Mouse (Mus musculus) kidney, embryonic 15.5 days (tissue): ENCODE measurements around the gene Rfc5. TPM values are rescaled to one million over a fixed set of nuclear protein-coding genes. Genes with fewer than 3 reads are reported as not detected.

Experiments used
- ATAC-seq: fragments of 200-750 bp; cut with Nextera tagmentation; replicated peaks from 2 replicates; pipeline ENCODE4 v1.8.0; 2017; ENCODE audit warnings: moderate TSS enrichment; ENCODE audit not compliant: low FRiP score
- H3K27ac ChIP-seq: fragments of 300-500 bp; sonication (generic); 2 replicates; pipeline ENCODE4 v1.5.1; 2015; ENCODE audit warnings: mild to moderate bottlenecking, inconsistent platforms
- H3K27me3 ChIP-seq: fragments of 300-500 bp; sonication (generic); 2 replicates; pipeline ENCODE4 v1.6.1; 2015; ENCODE audit warnings: inconsistent platforms
- H3K36me3 ChIP-seq: fragments of 300-500 bp; sonication (generic); 2 replicates; pipeline ENCODE4 v1.6.1; 2015; ENCODE audit warnings: inconsistent platforms
- H3K4me1 ChIP-seq: fragments of 300-500 bp; sonication (generic); 2 replicates; pipeline ENCODE4 v1.6.1; 2015; ENCODE audit warnings: inconsistent platforms
- H3K4me2 ChIP-seq: fragments of 300-500 bp; sonication (generic); 2 replicates; pipeline ENCODE4 v1.6.1; 2015; ENCODE audit warnings: moderate library complexity, mild to moderate bottlenecking, inconsistent platforms
- H3K4me3 ChIP-seq: fragments of 300-500 bp; sonication (generic); replicated peaks from 2 replicates; pipeline ENCODE4 v1.5.1; 2015; ENCODE audit warnings: mild to moderate bottlenecking, inconsistent platforms
- H3K9ac ChIP-seq: fragments of 300-500 bp; sonication (generic); 2 replicates; pipeline ENCODE4 v1.6.1; 2015; ENCODE audit warnings: mild to moderate bottlenecking, inconsistent platforms
- H3K9me3 ChIP-seq: fragments of 300-500 bp; sonication (generic); replicated peaks from 2 replicates; pipeline ENCODE4 v1.6.1; 2016; ENCODE audit warnings: inconsistent platforms
- WGBS: fragments of 180-500 bp; shearing (Covaris S2); methylation state at CpG from one replicate; pipeline ENCODE4 v1.1.7; 2015; ENCODE audit warnings: mixed read lengths; 5-methylcytosine and 5-hydroxymethylcytosine counted together
- polyA plus RNA-seq: library from polyadenylated mRNA; unstranded; fragments of >200 nt; fragmentation: Nextera tagmentation; extraction: Ambion mirVana; gene quantifications from 2 replicates; pipeline ENCODE4 v1.2.1, GENCODE M21; 2015

The Rfc5 gene
- polyA plus RNA-seq, 1 experiment from 2014 or later = 128 TPM

DNA sequence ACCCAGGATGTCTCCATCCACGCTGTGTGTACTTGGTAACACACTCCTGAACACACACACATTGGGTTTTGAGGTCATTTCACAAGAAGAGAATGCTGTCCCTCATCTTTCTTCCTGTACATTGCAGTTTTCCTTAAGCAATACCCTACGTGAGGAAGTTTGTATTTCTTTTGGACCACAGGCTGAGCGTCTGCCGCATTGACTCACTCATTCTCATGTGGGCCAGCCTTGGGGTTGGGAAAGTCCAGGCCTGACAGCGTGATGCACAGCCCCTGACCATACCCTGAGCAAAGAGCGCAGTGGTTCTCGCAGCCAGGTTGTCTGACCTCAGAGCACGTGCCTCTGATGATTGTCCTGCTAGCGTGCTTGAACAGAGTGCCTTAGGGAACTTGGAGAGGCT is 15.4 kb downstream of the Rfc5 start:
- WGBS = 91% methylated on average over 9 of the region's 9 CpGs
- peaks cover 96% of the 10 kb centered on the region for H3K36me3 ChIP-seq

DNA sequence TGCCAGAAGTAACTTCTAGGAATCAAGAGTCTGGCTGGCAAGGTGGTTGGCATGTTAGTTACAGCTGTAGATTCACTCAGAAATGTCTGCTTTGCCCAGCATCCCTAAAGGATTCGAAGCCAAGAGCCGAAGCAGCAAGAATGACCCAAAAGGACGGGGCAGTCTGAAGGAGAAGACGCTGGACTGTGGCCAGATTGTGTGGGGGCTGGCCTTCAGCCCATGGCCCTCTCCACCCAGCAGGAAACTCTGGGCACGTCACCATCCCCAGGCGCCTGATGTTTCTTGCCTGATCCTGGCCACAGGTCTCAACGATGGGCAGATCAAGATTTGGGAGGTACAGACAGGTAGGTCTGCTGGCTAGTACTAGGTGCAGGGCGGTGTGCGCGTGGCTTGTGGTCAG is 18.3 kb downstream of the Rfc5 start:
- H3K9ac ChIP-seq = no peak overlapping the region
- H3K36me3 ChIP-seq = peaks cover 98% of the 10 kb centered on the region
- no peak overlapping the region for H3K27ac ChIP-seq
- no peaks in the 10 kb centered on the region for H3K9me3 ChIP-seq
- 83% methylated on average over 10 of the region's 10 CpGs for WGBS
- H3K4me3 ChIP-seq = no peak overlapping the region
- H3K4me1 ChIP-seq = peaks cover 6% of the 10 kb centered on the region
- ATAC-seq = no peak
- H3K27me3 ChIP-seq = no peaks in the 10 kb centered on the region
- no peak overlapping the region for H3K4me2 ChIP-seq

More for the DNA sequence above, 15.4 kb downstream of the Rfc5 start:
- no peak overlapping the region for H3K4me2 ChIP-seq
- ATAC-seq = no peak
- H3K9ac ChIP-seq = no peak overlapping the region
- no peaks in the 10 kb centered on the region for H3K9me3 ChIP-seq
- no peaks in the 10 kb centered on the region for H3K4me1 ChIP-seq
- H3K27me3 ChIP-seq = no peaks in the 10 kb centered on the region
- H3K27ac ChIP-seq = no peak overlapping the region
- H3K4me3 ChIP-seq = no peak overlapping the region

DNA sequence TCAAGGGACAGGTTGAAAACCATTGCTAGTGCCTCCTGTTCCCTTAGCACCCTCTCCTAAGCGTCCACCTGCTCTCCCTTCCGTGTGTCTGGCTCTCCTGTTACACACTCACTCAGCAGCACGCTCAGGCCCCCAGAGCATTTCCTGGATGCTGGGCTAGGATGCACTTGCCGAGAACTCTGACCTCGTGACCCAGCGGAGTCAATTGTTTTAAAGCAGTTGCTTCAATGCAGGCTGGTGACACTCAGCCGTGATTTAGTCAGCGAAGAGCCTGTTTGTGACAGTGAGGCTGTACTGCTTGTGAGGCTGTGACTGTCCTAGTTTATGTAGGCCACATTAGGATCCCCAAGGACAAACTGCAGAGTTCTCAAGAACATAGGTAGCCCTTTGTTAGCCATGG is 21.6 kb downstream of the Rfc5 start:
- Histone ChIP-seq H3K9ac (no peak overlapping the region), H3K4me1 (peaks cover 25% of the 10 kb centered on the region), H3K36me3 (peaks cover 88% of the 10 kb centered on the region), H3K4me3 (no peak overlapping the region), H3K4me2 (no peak overlapping the region), H3K27me3 (no peaks in the 10 kb centered on the region), H3K9me3 (no peaks in the 10 kb centered on the region), H3K27ac (no peak overlapping the region)
- WGBS = 26% methylated on average over 8 of the region's 8 CpGs
- no peak for ATAC-seq

DNA sequence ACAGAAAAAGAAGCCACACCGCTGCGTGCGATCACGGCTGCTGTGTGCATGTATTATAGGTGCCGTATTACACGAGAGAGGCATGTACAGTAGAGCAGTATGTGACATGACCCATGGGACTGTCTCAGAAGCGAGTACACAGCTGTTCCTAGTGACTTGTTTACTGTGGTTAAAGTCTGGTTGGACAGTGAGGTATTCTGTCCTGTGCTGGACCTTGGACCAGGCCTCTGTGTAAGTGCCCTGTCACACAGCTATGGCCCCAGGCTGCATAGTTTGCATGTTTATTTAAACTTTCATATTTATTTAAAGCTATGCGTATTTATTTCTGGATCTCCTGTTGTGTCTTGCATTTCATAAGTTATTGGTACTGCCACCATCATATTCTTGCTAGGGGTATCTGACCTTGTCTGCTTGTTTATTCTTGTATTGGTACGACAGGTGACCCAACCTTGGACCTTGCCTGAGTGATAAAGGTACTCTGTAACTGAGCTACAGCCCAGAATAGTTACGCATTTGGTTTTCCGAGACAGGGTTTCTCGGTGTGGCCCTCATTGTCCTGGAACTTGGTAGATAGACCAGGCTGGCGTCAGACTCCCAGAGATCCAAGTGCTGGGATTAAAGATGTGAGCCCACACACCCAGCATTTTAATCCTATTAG is 22.8 kb downstream of the Rfc5 start:
- Histone ChIP-seq H3K9ac (no peak overlapping the region), H3K4me3 (no peak overlapping the region), H3K4me1 (peaks cover 36% of the 10 kb centered on the region), H3K4me2 (no peak overlapping the region), H3K27me3 (no peaks in the 10 kb centered on the region), H3K36me3 (peaks cover 76% of the 10 kb centered on the region), H3K9me3 (no peaks in the 10 kb centered on the region), H3K27ac (0 out of 2 replicates have a peak overlapping the region, but pooled peaks have one; percentile 27)
- no peak for ATAC-seq
- 92% methylated on average over 13 of the region's 13 CpGs for WGBS

DNA sequence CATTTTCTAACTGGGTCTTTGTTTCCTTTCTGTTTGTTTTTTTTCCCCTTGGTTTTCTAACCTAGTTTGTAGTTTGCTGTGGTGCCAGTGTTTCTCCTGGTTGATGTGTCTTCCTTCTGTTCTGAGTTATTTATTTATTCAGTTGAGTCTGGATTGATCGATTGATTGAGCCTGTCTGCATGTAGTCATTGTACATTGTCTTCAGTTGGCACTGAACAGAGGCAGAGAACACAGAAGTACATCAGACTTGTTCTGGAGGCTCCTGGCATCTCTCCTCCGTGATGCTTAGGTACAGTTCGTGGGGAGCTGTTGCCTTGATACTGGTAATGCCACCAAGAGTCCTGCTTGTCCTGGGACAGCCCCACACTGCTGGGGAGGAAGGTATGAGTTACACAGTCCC is 24.0 kb downstream of the Rfc5 start:
- Histone ChIP-seq H3K27me3 (no peaks in the 10 kb centered on the region), H3K4me2 (no peak overlapping the region), H3K9me3 (no peaks in the 10 kb centered on the region), H3K4me1 (peaks cover 49% of the 10 kb centered on the region), H3K36me3 (peaks cover 64% of the 10 kb centered on the region), H3K9ac (no peak overlapping the region), H3K27ac (no peak overlapping the region), H3K4me3 (no peak overlapping the region)
- WGBS = 90% methylated on average over 3 of the region's 3 CpGs
- no peak for ATAC-seq

DNA sequence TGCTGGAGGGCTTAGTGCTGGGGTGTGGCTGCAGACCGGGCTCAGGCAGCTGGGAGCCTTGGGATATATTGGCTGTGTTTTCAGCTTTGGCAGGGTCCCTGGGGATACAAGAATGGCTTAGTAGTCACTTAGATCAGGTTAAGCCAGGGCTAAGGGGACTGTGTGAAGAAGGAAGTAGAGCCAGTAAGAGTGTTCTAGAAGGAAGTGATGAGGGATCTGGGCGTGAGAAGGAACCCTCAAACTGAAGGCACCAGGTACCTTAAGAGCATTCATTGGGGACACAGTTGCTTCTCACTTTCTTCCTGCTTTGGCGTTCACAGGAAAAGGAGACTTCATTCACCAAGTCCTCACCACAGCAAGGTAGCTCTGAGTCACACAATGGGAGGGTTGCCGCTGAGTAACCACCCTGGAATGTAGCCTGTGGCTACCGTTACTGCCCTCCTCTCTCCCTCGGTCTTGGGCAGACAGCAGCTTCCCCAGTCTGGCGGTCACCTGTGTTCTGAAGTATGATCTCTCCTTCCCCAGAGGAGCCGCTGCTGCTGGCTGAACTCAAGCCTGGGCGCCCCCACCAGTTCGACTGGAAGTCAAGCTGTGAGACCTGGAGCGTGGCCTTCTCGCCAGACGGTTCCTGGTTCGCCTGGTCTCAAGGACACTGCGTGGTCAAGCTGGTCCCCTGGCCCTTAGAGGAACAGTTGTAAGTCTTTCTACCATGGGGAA is 25.6 kb downstream of the Rfc5 start:
- Histone ChIP-seq H3K9me3 (no peaks in the 10 kb centered on the region), H3K36me3 (peaks cover 49% of the 10 kb centered on the region), H3K27ac (peak overlapping the region; percentile 75), H3K4me1 (peaks cover 65% of the 10 kb centered on the region), H3K27me3 (no peaks in the 10 kb centered on the region), H3K9ac (no peak overlapping the region), H3K4me2 (no peak overlapping the region; the same call in 1 of the 2 replicates), H3K4me3 (no peak overlapping the region)
- ATAC-seq = peak; percentile 45; the same call in 1 of the 2 replicates
- WGBS = 50% methylated on average over 15 of the region's 15 CpGs

DNA sequence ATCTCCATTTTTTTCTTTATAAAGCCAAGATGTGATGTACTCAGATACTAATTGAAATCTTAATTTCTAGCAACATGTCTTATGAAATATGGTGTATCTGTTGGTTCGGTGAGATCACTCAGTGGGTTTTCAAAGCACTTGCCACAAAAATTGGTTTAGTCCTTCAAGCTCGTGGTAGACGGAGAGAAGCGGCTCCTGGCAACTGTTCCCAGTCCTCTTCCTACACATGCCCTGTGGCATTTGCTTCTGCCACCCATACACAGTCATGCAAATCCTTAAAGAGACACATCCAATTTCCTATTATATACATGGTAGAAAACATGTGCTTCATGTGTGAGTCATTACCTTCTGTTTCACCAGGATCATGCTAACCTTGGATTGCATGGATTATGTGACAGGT is 27.3 kb downstream of the Rfc5 start:
- Histone ChIP-seq H3K27me3 (no peaks in the 10 kb centered on the region), H3K36me3 (peaks cover 33% of the 10 kb centered on the region), H3K9me3 (no peaks in the 10 kb centered on the region), H3K4me1 (peaks cover 66% of the 10 kb centered on the region), H3K4me2 (no peak overlapping the region), H3K27ac (0 out of 2 replicates have a peak overlapping the region, but pooled peaks have one; percentile 39), H3K9ac (no peak overlapping the region), H3K4me3 (no peak overlapping the region)
- WGBS = 75% methylated on average over 4 of the region's 4 CpGs
- ATAC-seq = no peak

DNA sequence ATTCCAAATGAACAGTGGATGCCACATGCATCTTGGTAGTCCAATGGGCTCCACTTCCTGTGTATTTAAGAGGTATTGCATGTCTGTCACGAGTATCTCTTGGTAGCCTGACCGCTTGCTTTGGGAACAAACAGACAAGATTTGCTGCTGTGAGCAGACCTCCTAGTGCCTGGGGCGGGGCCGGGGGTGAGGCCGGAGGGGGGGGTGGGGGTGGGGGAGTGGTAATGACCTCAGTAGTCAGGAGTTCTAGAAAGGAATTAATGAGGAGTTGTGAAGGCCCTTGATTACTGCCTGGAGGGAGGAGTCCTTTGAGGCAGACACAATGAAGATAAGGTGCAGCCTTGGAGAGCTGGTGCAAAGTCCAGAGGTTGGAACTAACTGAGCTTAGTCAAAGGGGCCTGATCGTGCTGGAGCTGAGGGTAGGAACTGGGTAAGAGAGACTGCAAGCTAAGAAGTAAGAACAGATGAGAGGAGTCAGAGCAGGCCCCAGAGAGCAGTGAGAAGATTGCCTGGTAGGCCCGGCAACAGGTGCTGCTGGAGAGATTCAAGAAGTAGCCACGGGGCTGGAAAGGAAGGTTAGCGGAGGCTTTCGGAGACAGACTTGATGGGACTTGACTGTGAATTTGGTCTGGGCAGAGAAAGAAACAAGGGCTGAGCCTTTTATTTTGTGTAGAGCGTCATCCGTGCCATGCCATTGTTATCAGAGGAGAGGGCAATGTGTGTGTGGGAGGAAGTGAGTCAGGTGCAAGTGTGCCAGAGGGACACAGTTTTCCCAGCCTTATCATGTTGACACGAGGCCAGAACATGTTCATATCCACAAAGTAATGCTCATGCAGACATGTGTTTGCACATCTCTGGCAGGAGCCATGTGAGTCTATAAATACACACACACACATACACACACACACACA is 28.0 kb downstream of the Rfc5 start:
- peaks cover 74% of the 10 kb centered on the region for H3K4me1 ChIP-seq
- no peak overlapping the region for H3K4me3 ChIP-seq
- ATAC-seq = peak; percentile 27
- no peaks in the 10 kb centered on the region for H3K27me3 ChIP-seq
- 30% methylated on average over 13 of the region's 13 CpGs for WGBS
- peak overlapping the region; percentile 43 for H3K4me2 ChIP-seq
- H3K27ac ChIP-seq = peak overlapping the region; percentile 93
- 0 out of 2 replicates have a peak overlapping the region, but pooled peaks have one; percentile 2 for H3K9ac ChIP-seq
- no peaks in the 10 kb centered on the region for H3K9me3 ChIP-seq
- peaks cover 26% of the 10 kb centered on the region for H3K36me3 ChIP-seq

DNA sequence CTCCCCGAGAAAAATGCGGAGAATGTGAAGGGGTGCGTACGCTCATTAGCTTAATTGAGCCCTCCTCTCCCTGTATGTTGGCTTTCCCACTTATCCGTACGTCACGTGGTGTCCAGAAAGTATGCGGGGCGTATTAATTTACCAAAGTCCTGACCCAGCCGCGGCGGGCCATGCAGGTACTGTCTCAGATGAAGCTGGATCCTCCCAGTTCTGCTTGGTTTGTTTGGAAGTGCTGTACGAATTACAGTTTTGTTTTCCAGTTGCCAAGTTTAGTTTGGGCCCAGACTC is 28.7 kb downstream of the Rfc5 start:
- Histone ChIP-seq H3K9ac (no peak overlapping the region), H3K36me3 (peaks cover 19% of the 10 kb centered on the region), H3K4me2 (peak overlapping the region; percentile 43), H3K27me3 (no peaks in the 10 kb centered on the region), H3K4me1 (peaks cover 81% of the 10 kb centered on the region), H3K4me3 (no peak overlapping the region), H3K27ac (peak overlapping the region; percentile 93), H3K9me3 (no peaks in the 10 kb centered on the region)
- no peak; the same call in 1 of the 2 replicates for ATAC-seq
- 34% methylated on average over 13 of the region's 13 CpGs for WGBS

DNA sequence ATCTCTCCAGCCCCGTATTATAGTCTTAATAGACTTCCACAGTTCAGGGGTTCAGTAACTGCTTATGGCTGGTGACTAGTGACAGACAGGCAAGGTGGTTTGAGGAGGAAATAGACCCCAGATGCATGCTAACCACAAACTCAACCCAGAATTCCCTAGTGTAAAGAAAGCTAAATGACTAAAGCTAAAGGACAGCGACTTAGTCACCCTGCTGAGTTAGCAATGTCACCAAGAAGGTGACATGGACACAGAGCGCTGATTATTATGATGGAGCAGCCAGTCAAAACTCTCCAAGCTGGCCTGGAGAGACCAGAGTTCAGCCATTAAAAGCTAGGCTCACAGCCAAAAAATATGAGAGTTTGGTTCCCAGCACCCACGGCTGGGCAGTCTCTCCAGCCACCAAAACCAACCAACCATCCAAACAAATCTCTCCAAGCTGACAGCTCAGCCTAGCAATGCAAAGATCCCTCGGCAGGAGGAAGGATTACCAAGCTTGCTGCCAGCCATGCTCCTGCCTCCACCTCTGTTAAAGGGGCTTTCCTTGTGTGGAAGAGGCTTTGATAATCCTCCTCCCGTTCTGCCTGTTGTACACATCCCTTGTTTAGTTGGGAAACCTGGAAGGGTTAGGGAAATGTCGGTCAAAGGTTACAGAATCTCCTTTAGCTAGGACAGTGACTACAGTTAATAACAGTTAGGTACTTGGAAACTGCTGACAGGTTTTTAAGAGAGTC is 29.2 kb downstream of the Rfc5 start:
- Histone ChIP-seq H3K9ac (no peak overlapping the region), H3K27ac (peak overlapping the region; percentile 93), H3K27me3 (no peaks in the 10 kb centered on the region), H3K4me2 (peak overlapping the region; percentile 43), H3K4me1 (peaks cover 82% of the 10 kb centered on the region), H3K4me3 (no peak overlapping the region), H3K36me3 (peaks cover 14% of the 10 kb centered on the region), H3K9me3 (no peaks in the 10 kb centered on the region)
- ATAC-seq = no peak
- 37% methylated on average over 7 of the region's 7 CpGs for WGBS

DNA sequence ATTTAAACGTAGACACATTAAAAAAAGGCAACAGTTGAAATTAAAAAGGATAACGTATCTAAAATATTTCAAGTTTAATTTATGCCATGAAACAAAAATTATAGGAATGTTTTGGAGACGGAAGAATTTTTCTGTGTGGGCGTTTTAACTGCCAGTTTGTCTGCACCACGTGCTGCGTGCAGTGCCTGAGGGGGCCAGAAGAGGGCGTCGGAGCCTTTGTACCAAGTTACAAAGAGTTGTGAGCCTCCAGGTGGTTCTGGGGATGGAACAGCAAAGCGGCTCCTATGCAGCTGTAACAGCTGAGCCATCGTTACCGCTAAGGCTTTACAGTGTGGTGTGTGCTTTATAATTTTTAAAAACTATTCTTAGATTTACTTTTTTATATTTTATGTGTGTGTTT is 30.1 kb downstream of the Rfc5 start:
- peak overlapping the region; percentile 93; the same call in 1 of the 2 replicates for H3K27ac ChIP-seq
- peaks cover 78% of the 10 kb centered on the region for H3K4me1 ChIP-seq
- no peak overlapping the region for H3K9ac ChIP-seq
- peak overlapping the region; percentile 90 for H3K4me2 ChIP-seq
- 44% methylated on average over 11 of the region's 11 CpGs for WGBS
- peaks cover 5% of the 10 kb centered on the region for H3K36me3 ChIP-seq
- no peaks in the 10 kb centered on the region for H3K27me3 ChIP-seq
- peak overlapping the region; percentile 93 for H3K4me3 ChIP-seq
- H3K9me3 ChIP-seq = no peaks in the 10 kb centered on the region
- no peak for ATAC-seq
